Mouse (Mus musculus): Measurements from ENCODE around the gene Ly6g5c. TPM values are rescaled to one million over a fixed set of nuclear protein-coding genes. Genes with fewer than 3 reads are reported as not detected.

The Ly6g5c gene
- polyA plus RNA-seq (2012; ENCODE audit: low replicate concordance): not detected in 2 replicates

DNA sequence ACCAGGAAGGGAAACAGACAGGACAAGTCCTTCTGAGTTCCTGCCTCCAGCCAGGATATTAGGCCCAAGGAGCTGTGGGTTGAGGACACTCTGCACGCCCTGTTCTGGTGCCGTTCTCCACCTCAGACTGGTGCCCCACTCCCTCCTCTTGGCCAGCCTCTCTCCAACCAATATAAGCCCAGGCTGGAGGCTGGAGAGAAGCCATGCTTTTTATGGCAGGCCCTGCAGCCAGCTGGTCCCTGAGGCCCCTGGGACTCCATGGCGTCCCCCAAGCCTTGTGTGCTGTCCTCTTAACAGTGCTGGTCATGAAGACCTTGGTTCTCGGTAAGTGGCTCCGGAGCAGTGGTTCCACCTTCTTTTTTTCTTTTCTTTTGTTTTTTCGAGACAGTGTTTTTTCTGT, at the start of gene Ly6g5c:
Gene Ly6g5c, plus strand, starts transcription at position 183 of the 400 bp plus-strand sequence.

DNA sequence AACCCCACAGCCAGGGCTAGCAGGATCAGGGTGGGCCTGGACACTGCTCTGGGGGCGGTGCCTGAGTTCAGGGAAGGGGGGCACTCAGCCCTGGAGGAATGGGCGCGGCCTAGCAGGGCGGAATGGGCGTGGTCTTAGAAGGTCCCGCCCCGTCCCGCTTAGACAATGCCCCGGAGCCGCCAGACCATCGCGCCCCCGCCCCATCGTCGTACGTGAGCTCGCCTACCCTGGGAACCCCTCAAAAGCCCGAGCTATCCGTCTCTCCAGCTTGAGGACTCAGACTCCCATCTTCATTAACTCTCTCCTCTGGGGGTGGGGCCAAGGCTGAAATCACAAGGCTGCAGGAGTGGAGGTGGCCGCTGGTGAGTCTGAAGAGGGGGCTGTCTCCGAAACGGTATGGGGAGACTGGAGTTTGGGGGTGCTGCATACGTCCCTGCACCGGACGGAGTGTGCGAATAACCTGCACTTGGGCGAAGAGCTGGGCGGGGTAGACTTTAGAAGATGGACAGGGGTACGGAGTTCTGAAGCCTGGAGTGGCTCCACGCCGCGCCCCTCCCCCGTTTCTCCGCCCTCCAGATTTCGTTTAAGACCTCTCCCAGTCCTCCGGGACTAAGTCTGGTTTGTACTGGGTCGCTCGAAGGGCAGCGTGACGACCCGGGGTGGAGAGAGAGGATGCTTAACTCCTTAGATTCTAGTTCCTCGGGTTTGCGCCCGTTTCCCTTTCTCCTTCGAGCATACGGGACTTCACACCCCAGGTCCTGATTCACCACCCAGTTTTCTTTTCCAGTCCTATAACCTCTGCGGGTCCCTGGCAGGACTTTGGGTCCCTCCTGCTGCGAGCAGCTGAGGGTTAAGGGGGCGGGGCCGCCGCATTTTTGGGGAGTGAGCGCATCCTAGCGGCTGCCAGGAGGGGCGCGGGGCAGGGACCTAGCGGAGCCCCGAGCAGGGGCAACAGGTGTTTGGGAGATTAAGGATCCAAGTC, 48.9 kb upstream of the Ly6g5c start, which contains the start of gene Ddah2:
Gene Ddah2, plus strand, starts transcription at position 125 of the 982 bp plus-strand sequence.

DNA sequence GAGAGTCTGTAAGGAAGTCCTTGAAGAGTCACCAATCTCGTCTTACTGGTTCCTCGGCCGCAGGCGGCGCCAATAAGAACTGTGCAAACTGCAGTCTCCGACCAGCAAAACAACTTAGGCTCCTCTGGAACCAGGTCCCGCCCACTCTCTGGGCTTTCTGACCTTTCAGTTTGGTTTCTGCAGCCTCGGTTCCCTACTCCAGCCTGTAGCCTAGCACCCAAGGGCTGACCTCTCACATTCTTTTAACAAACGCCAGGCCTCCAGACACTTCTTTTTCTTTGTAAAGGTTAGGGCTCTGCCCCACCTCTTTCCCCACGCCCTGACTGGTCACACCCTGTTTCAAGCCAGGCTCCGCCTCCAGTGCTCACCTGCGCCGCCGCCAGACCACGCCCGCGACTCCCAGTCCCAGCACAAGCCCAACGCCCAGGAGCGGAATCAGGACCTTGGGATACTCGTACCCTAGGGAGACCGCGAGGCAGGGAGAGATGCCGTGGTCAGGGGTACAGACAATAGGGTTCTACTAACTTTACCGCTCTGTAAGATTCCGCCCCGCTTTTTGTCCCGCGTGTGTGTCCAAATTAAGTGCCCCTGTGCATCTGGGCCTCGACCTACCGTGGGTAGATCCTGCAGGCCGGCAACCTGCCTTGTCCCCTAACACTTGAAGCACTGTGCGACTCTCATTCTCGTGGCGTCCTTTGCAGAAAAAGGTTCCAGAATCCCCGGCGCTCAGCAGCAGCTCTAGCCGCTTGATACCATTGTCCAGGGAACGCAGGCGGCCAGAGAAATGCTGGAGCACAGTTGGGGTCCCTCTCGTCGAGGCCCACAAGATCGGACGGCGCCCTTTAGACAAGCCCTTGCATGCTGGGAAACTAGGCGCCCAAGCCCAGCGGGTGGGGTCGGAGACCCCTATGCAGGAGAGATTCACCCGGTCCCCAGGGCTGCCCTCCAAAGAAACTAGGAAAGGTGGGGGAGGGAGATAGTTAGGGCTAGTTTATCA, 42.8 kb upstream of the Ly6g5c start, which contains the start of gene Ly6g6c:
Gene Ly6g6c, plus strand, starts transcription at position 438 of the 997 bp plus-strand sequence.

DNA sequence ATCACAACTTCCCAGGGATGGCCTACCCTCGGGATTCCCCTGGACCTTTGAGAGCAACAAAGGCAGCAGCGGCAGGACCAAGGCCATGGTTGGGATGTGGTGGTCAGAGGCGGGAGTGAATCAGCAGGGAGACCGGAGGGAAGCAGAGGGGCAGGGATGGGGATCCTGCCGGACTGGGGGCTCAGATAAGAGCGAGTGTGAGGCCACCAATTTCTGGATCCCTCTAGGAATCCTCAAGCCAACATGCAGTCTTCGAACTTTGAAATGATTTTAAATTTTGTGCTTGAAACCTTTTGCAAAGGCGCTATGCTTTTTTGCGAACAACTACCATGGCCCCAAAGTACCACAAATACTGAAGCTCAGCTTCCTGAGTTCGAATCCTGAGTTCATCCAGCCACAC, 42.0 kb upstream of the Ly6g5c start, which contains the start of gene Mpig6b:
Gene Mpig6b, minus strand, starts transcription at position 101 of the 400 bp plus-strand sequence.

DNA sequence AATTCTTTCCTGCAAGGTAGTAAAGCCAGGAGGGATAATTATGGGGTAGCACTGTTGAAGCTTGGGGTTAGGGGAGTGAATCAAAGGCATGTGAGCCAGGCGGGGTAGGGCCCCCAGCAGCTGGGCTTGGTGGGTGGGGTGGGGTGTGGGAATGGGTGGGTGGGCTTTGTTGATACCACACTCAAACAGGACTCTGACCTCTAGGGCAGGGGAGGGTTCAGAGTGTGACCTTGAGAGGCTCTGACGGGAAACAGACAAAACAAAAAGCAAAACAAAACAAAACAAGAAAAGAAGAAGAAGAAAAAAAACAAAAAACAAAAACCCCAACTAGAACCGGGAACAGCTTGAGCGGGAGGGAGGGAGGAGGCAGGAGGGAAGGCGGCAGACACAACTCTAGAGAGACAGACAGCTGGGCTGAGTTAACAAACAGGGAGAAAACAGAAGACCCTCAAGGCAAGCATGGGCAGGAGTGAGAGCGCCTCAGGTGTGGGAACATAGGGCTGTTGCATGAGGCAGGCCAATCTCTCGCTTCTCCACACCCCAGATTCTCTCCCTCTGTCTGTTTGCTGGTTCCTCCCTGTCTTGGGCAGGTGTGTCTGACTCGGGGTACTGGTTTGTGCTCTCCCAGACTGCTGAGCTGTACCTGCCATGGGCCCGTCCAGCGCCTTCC, 31.4 kb upstream of the Ly6g5c start, which contains the start of gene Ly6g6e:
Gene Ly6g6e, plus strand, starts transcription at position 396 of the 670 bp plus-strand sequence.

DNA sequence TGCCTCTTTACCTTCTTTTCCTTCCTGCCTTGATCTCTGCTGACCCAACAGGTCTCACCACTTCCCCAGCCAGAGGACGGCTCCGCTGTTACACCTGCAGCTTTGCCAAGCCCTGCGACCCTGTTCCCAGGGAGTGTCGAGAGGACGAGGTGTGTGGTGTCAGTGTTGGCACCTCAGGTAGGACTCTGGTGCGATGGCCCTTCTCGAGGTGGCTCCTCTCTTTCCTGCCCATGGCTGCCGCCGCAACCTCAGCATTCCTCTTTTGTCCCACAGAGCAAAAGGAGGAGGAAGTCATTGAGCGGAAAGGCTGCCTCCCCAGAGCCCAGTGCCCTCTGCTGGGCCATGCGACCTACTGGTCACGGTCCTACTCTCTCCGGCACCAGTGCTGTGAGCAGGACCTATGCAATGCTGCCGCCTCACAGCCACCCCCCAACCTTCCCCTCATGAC, 30.3 kb upstream of the Ly6g5c start, which contains the start of gene Ly6g6d:
Gene Ly6g6d, minus strand, starts transcription at position 280 of the 448 bp plus-strand sequence.

DNA sequence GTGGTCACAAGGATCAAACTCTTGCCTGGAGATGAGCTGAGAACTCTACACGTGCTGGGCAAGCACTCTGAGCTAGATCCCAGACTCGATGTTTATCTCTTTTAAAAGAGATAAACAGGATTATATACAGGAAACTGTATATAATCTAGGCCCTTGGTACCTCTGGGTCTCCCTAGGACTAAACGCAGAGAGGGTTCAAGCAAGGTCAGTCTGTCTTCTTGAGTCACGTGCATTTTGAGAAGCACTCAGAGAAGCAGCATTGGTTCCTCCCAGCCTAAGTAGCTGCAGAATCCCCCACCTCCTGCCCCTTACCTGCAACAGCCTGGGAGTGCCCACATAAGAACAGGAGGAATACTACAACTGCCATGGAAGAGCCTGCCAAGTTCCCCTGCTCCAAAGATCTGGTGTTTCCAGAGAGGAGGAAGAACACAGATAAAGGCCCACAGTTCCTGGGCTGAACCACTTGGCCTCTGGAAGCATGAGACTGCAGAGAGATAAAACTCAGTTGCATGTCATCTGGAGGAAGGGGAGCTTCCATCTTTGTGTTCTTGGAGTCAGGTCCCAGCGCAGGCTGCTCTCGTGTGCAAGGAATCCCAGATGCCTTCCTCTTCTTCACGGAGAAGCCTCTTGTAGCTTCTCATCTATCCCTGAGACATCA, 22.7 kb upstream of the Ly6g5c start, which contains the start of gene Ly6g6f:
Gene Ly6g6f, minus strand, starts transcription at position 403 of the 658 bp plus-strand sequence.

DNA sequence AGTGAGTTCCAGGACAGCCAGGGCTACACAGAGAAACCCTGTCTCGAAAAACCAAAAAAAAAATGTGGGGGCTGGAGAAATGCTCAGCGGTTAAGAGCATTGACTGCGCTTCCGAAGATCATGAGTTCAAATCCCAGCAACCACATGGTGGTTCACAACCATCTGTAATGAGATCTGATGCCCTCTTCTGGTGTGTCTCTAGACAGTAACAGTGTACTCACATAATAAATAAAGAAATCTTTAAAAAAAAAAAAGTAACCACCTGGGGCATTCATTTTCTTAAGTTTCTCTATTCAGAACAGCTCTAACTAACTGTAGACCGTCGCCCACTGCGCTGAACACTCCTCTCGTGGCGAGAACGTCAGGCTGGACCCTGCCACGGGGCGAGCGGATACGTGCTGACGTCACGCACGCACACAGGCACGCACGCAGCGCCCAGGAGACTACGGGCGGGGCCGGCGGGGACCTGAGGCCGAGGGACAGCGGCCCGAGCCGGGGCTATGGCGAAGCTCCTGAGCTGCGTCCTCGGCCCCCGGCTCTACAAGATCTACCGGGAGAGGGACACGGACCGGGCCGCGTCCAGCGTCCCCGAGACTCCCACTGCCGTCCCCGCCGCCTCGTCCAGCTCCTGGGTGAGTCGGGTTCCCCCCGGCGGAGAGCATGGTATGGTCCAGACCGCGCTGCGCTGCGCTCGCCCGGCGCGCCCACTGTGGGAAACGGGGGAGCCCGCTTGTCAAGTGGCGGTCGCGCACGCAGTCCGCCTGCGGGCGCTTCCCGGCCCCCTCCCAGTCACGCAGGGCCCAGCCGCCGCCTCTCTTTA, 19.0 kb upstream of the Ly6g5c start, which contains the start of gene Abhd16a:
Gene Abhd16a, plus strand, starts transcription at position 439 of the 820 bp plus-strand sequence.

DNA sequence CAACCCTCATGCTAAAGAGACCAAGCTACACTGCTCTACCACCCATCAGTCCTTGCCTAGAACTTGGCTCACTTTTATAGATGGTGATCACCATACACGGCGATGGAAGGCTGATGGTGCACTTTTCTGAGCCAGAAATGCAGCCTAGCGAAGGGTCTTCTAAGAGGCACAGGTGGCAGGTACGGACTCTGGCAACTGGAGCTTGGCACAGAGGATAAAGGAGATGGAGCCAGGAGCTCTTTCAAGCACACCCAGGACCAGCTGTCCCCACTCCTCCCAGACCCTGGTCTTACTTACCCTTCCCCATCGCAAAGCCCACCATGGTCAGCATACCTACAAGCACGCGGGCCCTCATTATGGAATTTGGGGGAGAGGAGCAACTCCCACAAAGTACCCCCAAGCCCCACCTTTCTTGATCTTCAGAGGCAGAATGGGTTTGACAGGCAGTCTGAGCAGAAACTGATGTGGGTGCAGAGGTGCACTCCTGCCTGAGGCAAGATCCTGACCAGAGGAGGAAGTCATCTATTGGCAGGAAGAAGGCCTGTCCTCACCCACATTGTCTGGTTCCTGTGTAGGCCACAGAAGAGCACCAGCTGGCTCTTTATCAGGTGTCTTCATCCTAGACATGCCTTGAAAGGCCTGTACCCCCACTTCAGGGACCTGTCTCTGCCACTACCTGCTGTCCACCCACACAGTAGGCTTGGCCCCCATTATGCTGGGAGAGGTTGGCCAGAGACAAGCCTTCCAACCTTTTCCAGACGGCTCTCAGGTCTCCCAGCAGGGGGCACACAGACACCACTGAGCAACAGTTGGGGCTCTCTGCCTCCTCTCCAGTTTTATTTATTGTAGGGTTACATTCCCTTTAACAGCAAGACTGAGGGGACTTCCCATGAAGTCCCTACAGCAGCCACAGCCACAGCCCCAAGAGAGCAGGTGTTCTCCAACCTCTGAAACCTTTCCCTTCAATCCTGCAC, 7.3 kb downstream of the Ly6g5c start, which contains the start of gene Ly6g5b:
Gene Ly6g5b, minus strand, starts transcription at position 383 of the 974 bp plus-strand sequence.

DNA sequence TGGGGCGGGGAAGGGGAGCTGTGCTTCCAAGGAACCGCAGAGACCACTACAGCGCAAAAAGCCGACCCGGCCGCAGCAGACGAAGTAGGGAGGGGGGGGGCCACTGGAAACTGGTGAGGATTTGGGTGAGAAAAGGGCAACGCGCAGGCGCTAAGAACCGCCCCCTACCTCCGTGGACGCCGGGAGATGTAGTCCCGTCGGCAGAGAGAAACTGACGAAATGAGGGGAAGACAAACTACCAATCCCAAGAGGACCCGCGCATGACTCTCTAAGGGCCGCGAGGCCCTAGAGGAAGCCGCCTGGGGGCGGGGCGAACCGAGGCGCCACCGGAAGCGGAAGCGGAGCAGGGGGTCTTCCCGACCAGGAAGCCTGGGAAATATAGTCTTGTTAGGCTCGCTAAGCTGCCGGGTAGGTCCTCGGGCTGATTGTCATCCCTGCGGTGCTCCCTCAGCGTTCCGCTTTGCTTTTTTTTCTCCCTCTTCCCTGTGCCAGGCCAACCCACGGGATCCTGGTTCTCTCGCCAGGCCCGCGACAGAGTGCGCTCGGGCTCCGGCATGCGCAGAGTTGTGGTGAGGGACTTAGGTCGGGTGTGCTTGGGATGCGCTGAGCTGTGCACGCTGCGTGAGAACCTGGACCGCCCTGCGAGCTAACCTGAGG, 13.2 kb downstream of the Ly6g5c start, which contains the start of gene Gpank1:
Gene Gpank1, plus strand, starts transcription at position 313 of the 657 bp plus-strand sequence.

DNA sequence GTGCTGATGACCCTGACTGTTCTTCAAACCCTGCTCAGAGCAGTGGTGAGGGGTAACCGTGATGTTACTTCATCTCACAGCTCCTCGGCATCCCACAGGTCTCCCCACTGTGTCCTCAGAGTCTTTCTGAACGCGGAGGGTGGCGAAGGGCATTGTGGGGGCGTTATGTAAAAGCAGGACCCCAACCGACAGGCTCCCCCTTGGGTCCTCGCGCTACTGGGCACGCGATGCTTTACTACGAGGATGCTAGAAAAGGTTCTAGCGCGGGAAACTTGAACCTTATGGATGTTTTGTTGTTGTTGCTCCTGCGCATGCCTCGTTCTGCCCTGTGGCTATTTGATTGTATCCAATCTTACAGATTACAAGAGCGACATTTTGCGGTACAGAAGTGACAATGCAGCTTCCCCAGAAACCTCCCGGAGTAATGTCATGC, 13.8 kb downstream of the Ly6g5c start, which contains the start of gene Csnk2b:
Gene Csnk2b, minus strand, starts transcription at position 183 of the 433 bp plus-strand sequence.

DNA sequence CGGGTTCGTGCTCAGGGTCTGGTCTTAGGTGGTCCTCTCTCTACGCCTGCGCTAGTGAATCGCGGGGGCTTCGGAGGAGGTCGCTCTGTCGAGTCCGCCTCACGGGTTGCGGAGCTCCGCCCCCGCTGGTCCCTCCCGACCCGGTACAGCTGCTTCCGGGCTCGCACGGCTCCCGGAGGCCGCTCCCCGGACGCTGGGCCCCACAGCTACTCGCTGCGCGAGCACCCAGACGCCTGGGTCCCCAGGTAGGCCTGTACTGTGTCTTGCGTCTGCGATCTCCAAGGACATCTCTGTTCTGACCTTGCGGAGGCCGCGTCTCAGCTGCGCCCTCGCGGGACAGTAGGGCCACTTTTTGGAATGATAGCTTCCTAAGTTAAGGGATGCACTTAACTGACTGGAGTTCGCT, 18.1 kb downstream of the Ly6g5c start, which contains the start of gene D17H6S53E:
Gene D17H6S53E, plus strand, starts transcription at position 168 of the 406 bp plus-strand sequence.

DNA sequence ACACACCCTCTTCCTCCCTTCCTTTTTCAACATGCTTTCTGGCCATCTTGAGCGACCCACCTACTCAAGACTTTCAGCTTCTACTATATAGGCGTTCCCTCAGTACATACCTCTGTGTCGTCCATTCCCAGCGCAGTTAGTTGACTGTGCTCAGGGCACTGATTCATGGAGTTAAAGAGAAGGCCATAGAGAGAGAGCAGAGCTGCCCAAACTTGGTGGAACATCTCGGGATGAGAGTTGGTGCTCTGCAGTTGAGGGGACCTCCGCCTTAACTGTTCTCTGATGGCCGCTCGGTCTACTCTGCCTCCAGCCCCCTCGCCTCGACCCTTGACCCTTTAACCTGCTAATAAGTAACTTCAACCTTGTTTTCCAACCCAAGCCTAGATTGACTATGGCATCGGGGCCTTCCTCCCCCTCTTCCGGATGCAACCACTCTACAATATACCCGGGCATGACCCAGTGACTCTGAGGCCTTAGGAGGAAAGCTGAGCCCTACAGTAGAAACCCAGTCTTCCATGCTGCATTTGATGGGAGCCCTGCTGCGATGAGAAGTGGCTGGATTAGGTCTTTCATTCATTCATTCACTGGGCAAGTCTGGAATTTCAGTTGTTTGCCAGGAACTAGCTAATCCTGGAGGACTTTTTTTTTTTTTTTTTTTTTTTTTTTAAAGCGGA, 23.6 kb downstream of the Ly6g5c start, which contains the start of gene Apom:
Gene Apom, minus strand, starts transcription at position 551 of the 674 bp plus-strand sequence.

DNA sequence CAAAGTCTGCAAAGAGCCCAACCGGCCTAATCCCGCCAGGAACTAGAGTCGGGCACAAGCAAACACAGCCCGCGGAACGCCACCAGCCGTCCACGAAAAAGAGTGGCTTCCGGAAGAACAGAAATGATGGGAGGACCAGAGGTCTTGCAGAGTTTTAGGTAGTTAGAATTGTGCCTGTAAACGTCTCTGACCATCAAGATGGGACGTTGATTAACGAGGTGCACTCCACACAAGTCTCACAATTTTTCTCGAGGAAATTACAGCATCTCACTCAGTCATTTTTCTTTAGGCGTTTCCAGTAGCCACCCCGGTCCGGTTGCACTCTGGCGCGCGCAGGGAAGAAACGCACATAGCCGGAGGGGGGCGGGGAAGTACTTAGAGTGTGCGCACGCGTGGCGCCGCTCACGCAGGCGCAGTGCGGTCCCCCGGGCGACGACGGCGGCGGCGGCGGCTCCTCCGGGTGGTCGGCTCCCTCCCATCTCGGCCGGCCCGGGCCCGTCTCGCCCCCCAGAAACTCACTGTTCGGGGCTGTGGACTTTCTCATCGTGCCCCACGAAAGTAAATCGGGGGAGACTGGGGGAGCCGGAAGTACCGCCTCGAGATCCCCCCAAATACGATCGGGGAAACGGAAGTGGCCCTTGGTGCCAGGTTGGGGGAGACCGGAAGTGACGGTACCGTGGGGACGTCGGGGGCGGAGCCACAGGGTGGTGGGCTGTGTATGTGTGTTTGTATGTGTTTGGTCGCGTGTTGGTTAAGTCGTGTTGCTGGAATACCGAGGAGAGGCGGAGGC, 26.9 kb downstream of the Ly6g5c start, which contains the start of gene Bag6:
Gene Bag6, plus strand, starts transcription at position 378 of the 790 bp plus-strand sequence.

